Mouse (Mus musculus) hindbrain, embryonic 13.5 days (tissue): ENCODE data around the gene Tex44. TPM values are rescaled to one million over a fixed set of nuclear protein-coding genes. Genes with fewer than 3 reads are reported as not detected.

Experiments
- ATAC-seq: fragments of 200-750 bp; cut with Nextera tagmentation; 2 replicates; pipeline ENCODE4 v1.8.0; 2017; ENCODE audit warnings: moderate TSS enrichment; ENCODE audit not compliant: low FRiP score
- H3K27ac ChIP-seq: fragments of 300-500 bp; sonication (generic); 2 replicates; pipeline ENCODE4 v1.5.1; 2015; ENCODE audit warnings: inconsistent platforms, mild to moderate bottlenecking, moderate library complexity
- H3K27me3 ChIP-seq: fragments of 300-500 bp; sonication (generic); 2 replicates; pipeline ENCODE4 v1.6.1; 2015; ENCODE audit warnings: mild to moderate bottlenecking, inconsistent platforms
- H3K36me3 ChIP-seq: fragments of 300-500 bp; sonication (generic); 2 replicates; pipeline ENCODE4 v1.6.1; 2015; ENCODE audit warnings: mild to moderate bottlenecking, inconsistent platforms
- H3K4me1 ChIP-seq: fragments of 300-500 bp; sonication (generic); replicated peaks from 2 replicates; pipeline ENCODE4 v1.6.1; 2015; ENCODE audit warnings: inconsistent platforms
- H3K4me2 ChIP-seq: fragments of 300-500 bp; sonication (generic); 2 replicates; pipeline ENCODE4 v1.6.1; 2015; ENCODE audit warnings: inconsistent platforms, mild to moderate bottlenecking, moderate library complexity
- H3K4me3 ChIP-seq: fragments of 300-500 bp; sonication (generic); 2 replicates; pipeline ENCODE4 v1.5.1; 2015; ENCODE audit warnings: mild to moderate bottlenecking, inconsistent platforms
- H3K9ac ChIP-seq: fragments of 300-500 bp; sonication (generic); 2 replicates; pipeline ENCODE4 v1.6.1; 2015; ENCODE audit warnings: mild to moderate bottlenecking, inconsistent platforms
- H3K9me3 ChIP-seq: fragments of 300-500 bp; sonication (generic); 2 replicates; pipeline ENCODE4 v1.6.1; 2016; ENCODE audit warnings: inconsistent platforms
- WGBS: fragments of 180-500 bp; shearing (Covaris S2); methylation state at CpG from one replicate; pipeline ENCODE4 v1.1.7; 2015; 5-methylcytosine and 5-hydroxymethylcytosine counted together
- polyA plus RNA-seq: library from polyadenylated mRNA; unstranded; fragments of >200 nt; fragmentation: Nextera tagmentation; extraction: Ambion mirVana; gene quantifications from 2 replicates; pipeline ENCODE4 v1.2.1, GENCODE M21; 2015

Gene Tex44
- polyA plus RNA-seq, 1 experiment from 2014 or later: not detected

- no peak overlapping the region for H3K4me2 ChIP-seq
- H3K4me3 ChIP-seq: no peak overlapping the region
- no peaks in the 10 kb centered on the region; the same call in 1 of the 2 replicates for H3K4me1 ChIP-seq
- H3K27me3 ChIP-seq: no peaks in the 10 kb centered on the region
- H3K27ac ChIP-seq: no peak overlapping the region
- no peaks in the 10 kb centered on the region for H3K9me3 ChIP-seq
- H3K36me3 ChIP-seq: no peaks in the 10 kb centered on the region
- WGBS: 76% methylated on average over 8 of the region's 8 CpGs
- no peak for ATAC-seq
- no peak overlapping the region for H3K9ac ChIP-seq
Observed at GRCm38 (mm10) chr1:86400096-86400754, 25.9 kb upstream of the Tex44 start.

- 63% methylated on average over 5 of the region's 5 CpGs for WGBS
- Histone ChIP-seq H3K36me3 (no peaks in the 10 kb centered on the region), H3K4me1 (no peaks in the 10 kb centered on the region; the same call in 1 of the 2 replicates), H3K9ac (no peak overlapping the region), H3K9me3 (no peaks in the 10 kb centered on the region), H3K4me2 (no peak overlapping the region), H3K27me3 (no peaks in the 10 kb centered on the region), H3K4me3 (no peak overlapping the region), H3K27ac (no peak overlapping the region)
- no peak for ATAC-seq
Observed at GRCm38 (mm10) chr1:86404834-86405233, 21.3 kb upstream of the Tex44 start.

GRCm38 (mm10) chr1:86406313-86406712 lies 19.8 kb upstream of the Tex44 start:
- Histone ChIP-seq H3K27me3 (no peaks in the 10 kb centered on the region), H3K4me3 (no peak overlapping the region), H3K4me1 (no peaks in the 10 kb centered on the region; the same call in 1 of the 2 replicates), H3K4me2 (no peak overlapping the region), H3K27ac (no peak overlapping the region), H3K36me3 (no peaks in the 10 kb centered on the region), H3K9me3 (no peaks in the 10 kb centered on the region), H3K9ac (no peak overlapping the region)
- 79% methylated on average over 4 of the region's 4 CpGs for WGBS
- ATAC-seq: no peak

GRCm38 (mm10) chr1:86406914-86407313 lies 19.2 kb upstream of the Tex44 start:
- Histone ChIP-seq H3K4me2 (no peak overlapping the region), H3K9me3 (no peaks in the 10 kb centered on the region), H3K27ac (no peak overlapping the region), H3K36me3 (no peaks in the 10 kb centered on the region), H3K27me3 (no peaks in the 10 kb centered on the region), H3K9ac (no peak overlapping the region), H3K4me1 (no peaks in the 10 kb centered on the region; the same call in 1 of the 2 replicates), H3K4me3 (no peak overlapping the region)
- 66% methylated on average over 8 of the region's 8 CpGs for WGBS
- ATAC-seq: no peak

DNA sequence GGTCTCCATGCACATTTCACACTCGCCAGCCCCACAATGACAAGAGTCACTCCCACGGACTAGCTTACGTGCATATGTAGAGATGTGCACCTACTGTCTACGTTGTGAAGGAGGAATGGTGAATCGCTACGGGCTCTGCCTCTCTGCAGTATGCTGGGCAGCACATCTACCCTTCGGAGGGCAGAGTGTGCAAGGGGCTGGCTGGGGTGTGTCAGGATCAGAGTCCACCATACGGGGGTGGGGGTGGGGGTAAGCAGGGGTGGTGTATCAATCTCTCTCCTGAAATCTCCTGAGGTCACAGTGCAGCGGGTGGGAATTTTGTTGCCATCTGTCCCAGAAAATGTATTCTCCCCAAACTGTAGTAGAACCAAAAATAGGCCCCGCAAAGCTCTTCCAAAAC lies 17.6 kb upstream of the Tex44 start:
- Histone ChIP-seq H3K36me3 (no peaks in the 10 kb centered on the region), H3K4me3 (no peak overlapping the region), H3K27me3 (no peaks in the 10 kb centered on the region), H3K4me1 (no peaks in the 10 kb centered on the region; the same call in 1 of the 2 replicates), H3K4me2 (no peak overlapping the region), H3K27ac (no peak overlapping the region), H3K9me3 (no peaks in the 10 kb centered on the region), H3K9ac (no peak overlapping the region)
- ATAC-seq: no peak
- WGBS: 73% methylated on average over 10 of the region's 10 CpGs

DNA sequence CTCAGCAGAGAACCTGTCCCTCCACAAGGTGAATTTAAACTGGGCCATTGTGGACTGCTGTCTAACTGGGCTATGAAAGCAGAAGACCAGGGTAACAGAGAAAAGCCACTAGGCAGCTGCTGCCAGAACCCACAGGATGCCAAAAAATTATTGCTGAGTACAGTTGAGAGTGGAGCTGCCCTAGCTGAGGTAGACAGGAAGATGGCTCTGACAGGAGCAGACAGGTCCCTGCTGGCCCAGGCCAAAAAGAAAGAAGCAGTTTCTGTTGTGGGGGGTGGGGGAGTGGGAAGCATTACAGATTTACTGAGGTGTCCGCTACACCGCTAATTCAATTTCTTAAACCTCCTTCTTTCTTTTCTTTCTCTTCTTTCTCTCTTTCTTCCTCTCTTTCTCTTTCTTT lies 16.7 kb upstream of the Tex44 start:
- Histone ChIP-seq H3K4me3 (no peak overlapping the region), H3K36me3 (no peaks in the 10 kb centered on the region), H3K4me1 (no peaks in the 10 kb centered on the region; the same call in 1 of the 2 replicates), H3K9ac (no peak overlapping the region), H3K9me3 (no peaks in the 10 kb centered on the region), H3K4me2 (no peak overlapping the region), H3K27ac (no peak overlapping the region), H3K27me3 (no peaks in the 10 kb centered on the region)
- 89% methylated on average over 2 of the region's 2 CpGs for WGBS
- ATAC-seq: no peak

DNA sequence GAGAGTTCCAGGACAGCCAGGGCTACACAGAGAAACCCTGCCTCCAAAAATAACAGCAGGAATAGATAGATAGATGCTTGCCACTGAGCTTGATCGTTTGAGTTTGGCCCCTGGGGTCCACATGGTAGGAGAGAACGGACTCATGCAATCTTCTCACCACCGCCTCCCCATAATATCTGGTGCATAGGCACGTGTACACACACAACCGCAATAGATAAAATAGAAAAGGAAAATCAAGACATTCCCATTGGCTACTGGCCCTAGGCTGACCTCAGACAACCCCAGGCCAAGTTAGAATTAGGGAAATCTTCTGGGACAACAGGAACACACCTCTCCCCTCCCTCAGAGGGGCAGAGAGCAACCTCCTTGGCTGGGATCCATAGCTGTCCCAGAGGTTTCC lies 11.4 kb upstream of the Tex44 start:
- Histone ChIP-seq H3K4me1 (no peaks in the 10 kb centered on the region), H3K4me2 (no peak overlapping the region), H3K27ac (no peak overlapping the region), H3K9ac (no peak overlapping the region), H3K27me3 (no peaks in the 10 kb centered on the region), H3K9me3 (no peaks in the 10 kb centered on the region), H3K36me3 (no peaks in the 10 kb centered on the region), H3K4me3 (no peak overlapping the region)
- no peak for ATAC-seq
- 89% methylated on average over 5 of the region's 5 CpGs for WGBS

DNA sequence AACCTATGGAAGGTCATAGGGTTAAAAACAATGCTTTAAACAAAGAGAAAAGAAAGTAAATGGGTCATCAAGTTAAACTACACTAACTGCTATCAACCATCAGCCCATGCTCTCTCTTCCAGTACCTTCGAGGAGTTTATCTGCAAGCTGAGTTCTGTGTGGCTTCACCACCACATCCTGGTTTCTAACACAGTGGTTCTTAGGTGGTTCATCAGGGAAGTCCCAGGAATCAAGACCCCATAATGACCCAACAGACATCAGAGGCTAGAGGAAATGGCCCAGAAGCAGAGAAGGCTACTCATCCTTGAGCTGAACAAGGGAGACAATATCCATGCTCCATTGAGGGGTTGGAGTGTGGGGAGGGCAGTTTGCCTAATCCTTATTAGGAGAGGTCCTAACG lies 11.0 kb upstream of the Tex44 start:
- no peak overlapping the region for H3K9ac ChIP-seq
- H3K36me3 ChIP-seq: no peaks in the 10 kb centered on the region
- ATAC-seq: no peak
- H3K9me3 ChIP-seq: no peaks in the 10 kb centered on the region
- no peak overlapping the region for H3K4me3 ChIP-seq
- H3K27ac ChIP-seq: no peak overlapping the region
- 89% methylated on average over 2 of the region's 2 CpGs for WGBS
- no peak overlapping the region for H3K4me2 ChIP-seq
- no peaks in the 10 kb centered on the region for H3K4me1 ChIP-seq
- no peaks in the 10 kb centered on the region for H3K27me3 ChIP-seq

GRCm38 (mm10) chr1:86415612-86416184 lies 10.4 kb upstream of the Tex44 start:
- ATAC-seq: peak; percentile 36; the same call in 1 of the 2 replicates
- Histone ChIP-seq H3K9ac (no peak overlapping the region), H3K4me3 (no peak overlapping the region), H3K27ac (no peak overlapping the region), H3K4me1 (no peaks in the 10 kb centered on the region), H3K27me3 (no peaks in the 10 kb centered on the region), H3K36me3 (no peaks in the 10 kb centered on the region), H3K4me2 (no peak overlapping the region), H3K9me3 (no peaks in the 10 kb centered on the region)
- WGBS: 72% methylated on average over 7 of the region's 7 CpGs

GRCm38 (mm10) chr1:86416321-86416720 lies 9.8 kb upstream of the Tex44 start:
- no peak for ATAC-seq
- H3K36me3 ChIP-seq: no peaks in the 10 kb centered on the region
- 64% methylated on average over 6 of the region's 6 CpGs for WGBS
- H3K4me3 ChIP-seq: no peak overlapping the region
- H3K4me2 ChIP-seq: no peak overlapping the region
- no peaks in the 10 kb centered on the region for H3K27me3 ChIP-seq
- peaks cover 6% of the 10 kb centered on the region for H3K4me1 ChIP-seq
- no peak overlapping the region for H3K9ac ChIP-seq
- no peaks in the 10 kb centered on the region for H3K9me3 ChIP-seq
- H3K27ac ChIP-seq: no peak overlapping the region

DNA sequence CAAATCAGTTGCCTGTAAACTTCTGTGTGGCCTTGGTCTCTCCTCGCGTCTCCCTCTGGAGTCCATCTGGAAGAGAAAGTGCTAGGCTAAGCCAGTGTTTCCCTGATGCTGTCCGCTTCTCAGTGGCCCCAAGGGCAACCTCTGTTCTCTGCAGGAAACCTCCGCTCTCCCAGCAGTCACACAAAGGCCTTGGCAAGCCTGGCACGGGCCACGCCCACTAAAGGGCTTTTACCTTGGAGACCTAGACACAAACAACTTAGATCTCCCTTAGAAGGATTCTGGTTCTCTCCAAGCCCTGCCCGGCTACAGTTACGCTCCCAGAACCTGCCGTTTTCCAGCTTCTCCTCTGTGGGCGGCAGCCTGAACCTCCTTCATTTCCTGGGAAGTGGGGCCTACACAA lies 5.1 kb upstream of the Tex44 start:
- Histone ChIP-seq H3K4me2 (no peak overlapping the region), H3K9ac (peak overlapping the region; percentile 49; the same call in 1 of the 2 replicates), H3K27me3 (no peaks in the 10 kb centered on the region), H3K36me3 (no peaks in the 10 kb centered on the region), H3K4me1 (peaks cover 20% of the 10 kb centered on the region), H3K9me3 (no peaks in the 10 kb centered on the region), H3K4me3 (no peak overlapping the region), H3K27ac (peak overlapping the region; percentile 58; the same call in 1 of the 2 replicates)
- no peak for ATAC-seq
- 21% methylated on average over 10 of the region's 10 CpGs for WGBS

DNA sequence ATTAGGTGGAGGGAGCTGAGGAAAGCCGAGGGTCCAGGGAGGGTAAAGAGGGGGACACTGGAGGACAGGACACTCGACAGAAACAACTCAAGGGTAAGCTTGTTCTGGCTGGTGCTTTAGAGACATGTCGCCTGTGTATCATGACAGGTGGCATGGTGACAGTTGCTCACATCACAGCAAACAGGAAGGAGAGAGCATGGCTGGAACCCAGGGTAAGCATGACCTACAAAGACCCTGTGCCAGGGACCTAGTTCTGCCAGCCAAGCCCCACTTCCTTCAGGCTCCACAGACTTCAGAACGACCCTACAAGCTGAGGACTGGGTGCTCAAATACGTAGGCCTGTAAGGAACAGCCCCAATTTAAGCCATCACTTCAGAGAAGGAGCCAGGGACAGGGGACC lies 2.2 kb upstream of the Tex44 start:
- 77% methylated on average over 5 of the region's 5 CpGs for WGBS
- H3K9me3 ChIP-seq: no peaks in the 10 kb centered on the region
- H3K4me1 ChIP-seq: peaks cover 20% of the 10 kb centered on the region
- H3K4me3 ChIP-seq: no peak overlapping the region
- H3K36me3 ChIP-seq: no peaks in the 10 kb centered on the region
- no peak for ATAC-seq
- no peaks in the 10 kb centered on the region for H3K27me3 ChIP-seq
- H3K9ac ChIP-seq: no peak overlapping the region
- no peak overlapping the region for H3K4me2 ChIP-seq
- H3K27ac ChIP-seq: peak overlapping the region; percentile 74; the same call in 1 of the 2 replicates

DNA sequence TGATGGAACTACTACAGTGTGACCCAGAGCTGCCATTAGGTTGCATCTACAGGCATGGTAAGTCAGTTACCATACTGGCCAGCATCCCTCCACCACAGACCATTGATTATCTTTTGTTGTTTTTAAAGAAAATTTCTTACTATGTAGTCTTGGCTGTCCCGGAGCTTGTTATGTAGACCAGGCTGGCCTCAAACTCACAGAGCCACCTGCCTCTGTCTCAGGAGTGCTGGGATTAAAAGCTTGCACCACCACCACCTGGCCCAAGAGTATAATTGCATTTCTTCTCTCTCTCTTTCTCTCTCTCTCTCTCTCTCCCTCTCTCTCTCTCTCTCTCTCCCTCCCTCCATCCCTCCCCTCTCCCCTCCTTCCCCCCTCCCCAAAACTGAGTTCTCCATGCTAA lies 1.8 kb upstream of the Tex44 start:
- Histone ChIP-seq H3K9ac (no peak overlapping the region), H3K27ac (peak overlapping the region; percentile 74; the same call in 1 of the 2 replicates)
- ATAC-seq: no peak

More for the DNA sequence above, 1.8 kb upstream of the Tex44 start:
- Histone ChIP-seq H3K9me3 (no peaks in the 10 kb centered on the region), H3K27me3 (no peaks in the 10 kb centered on the region), H3K4me1 (peaks cover 20% of the 10 kb centered on the region), H3K36me3 (no peaks in the 10 kb centered on the region), H3K4me3 (no peak overlapping the region), H3K4me2 (no peak overlapping the region)
- 47% methylated on average over 1 of the region's 1 CpGs for WGBS
